Mouse (Mus musculus) lung, postnatal 0 days (tissue): ENCODE data around the gene Gpr149.

Experiments
- CTCF ChIP-seq: IDR thresholded peaks from 2 replicates; pipeline ENCODE4 v1.5.1; 2016; ENCODE audit warnings: antibody characterized with exemption, mild to moderate bottlenecking
- EP300 ChIP-seq: IDR thresholded peaks from 2 replicates; pipeline ENCODE4 v1.6.1; 2016; ENCODE audit warnings: antibody characterized with exemption, mild to moderate bottlenecking, control low read depth

- TF ChIP-seq EP300 (no peak), CTCF (peak; percentile 62)
Observed at GRCm38 (mm10) chr3:62527160-62527559, 77.8 kb downstream of the Gpr149 start.
